Mouse (Mus musculus) spleen, embryonic (tissue): ENCODE results near the gene Pdzd2.

Source experiments
- CTCF ChIA-PET: fragments of 350-600 bp; sonication (Branson Sonifier 250); formaldehyde crosslinking; loops from one replicate; lab custom pipeline; 2022; lab: Charles Lee

Gene Pdzd2

DNA sequence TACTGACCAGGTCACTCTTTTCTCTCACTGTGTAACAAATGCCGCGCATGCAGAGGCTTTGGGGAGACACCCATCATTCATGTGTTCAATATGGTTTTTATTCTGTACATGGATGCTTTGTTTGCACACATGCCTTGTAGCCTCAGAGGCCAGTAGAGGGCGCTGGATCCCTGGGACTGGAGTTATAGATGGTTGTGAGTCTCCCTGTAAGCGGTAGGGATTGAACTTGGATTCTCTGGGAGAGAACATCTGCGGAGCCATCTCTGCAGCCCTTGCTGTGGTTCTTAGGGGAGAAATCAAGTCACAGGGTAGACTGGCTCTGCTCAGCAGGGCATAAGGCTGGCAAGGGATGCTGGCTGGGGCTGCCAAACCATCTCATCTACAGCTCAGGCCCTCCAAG is 161.4 kb downstream of the Pdzd2 start:
- CTCF ChIA-PET, result no interaction called here

- CTCF ChIA-PET, result interaction anchor here (0.7 kb wide), 1 partner anchor 217 kb away, joined by 9 read pairs; no protein-coding TSS in a partner anchor
These were observed 162.0 kb downstream of the Pdzd2 start for GRCm38 (mm10) chr15:12577715-12578114.

GRCm38 (mm10) chr15:12577054-12577696 is 162.5 kb downstream of the Pdzd2 start:
- CTCF ChIA-PET, result interaction anchor here (0.6 to 0.7 kb wide), 2 partner anchors 40 to 217 kb away, joined by 5 to 9 read pairs; no protein-coding TSS in a partner anchor

DNA sequence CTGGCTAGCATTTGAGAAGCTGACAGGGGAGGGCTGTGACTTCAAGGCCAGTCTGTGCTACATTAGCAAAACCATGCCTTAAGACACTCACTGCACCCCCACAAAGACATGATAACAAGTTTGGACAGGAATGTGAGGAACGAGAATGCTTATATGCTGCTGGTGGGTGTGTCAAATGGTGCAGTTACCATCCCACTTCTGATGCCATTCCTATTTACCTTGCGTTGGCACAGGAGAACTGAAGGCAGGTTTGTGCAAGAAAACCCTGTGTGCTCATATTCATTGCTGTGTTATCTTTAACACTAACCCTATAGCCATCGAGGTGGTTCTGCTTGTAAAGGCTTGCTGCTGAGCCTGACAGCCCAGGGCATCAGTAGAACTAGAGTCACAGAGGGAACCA is 166.1 kb downstream of the Pdzd2 start:
- CTCF ChIA-PET, result no interaction called here

GRCm38 (mm10) chr15:12571168-12571567 is 168.6 kb downstream of the Pdzd2 start:
- CTCF ChIA-PET, result no interaction called here

GRCm38 (mm10) chr15:12566637-12567440 is 172.9 kb downstream of the Pdzd2 start:
- CTCF ChIA-PET, result interaction anchor here (0.6 kb wide), 1 partner anchor 24 kb away, joined by 6 read pairs; no protein-coding TSS in a partner anchor

- CTCF ChIA-PET, result no interaction called here
These were observed 174.4 kb downstream of the Pdzd2 start for GRCm38 (mm10) chr15:12565281-12565680.

DNA sequence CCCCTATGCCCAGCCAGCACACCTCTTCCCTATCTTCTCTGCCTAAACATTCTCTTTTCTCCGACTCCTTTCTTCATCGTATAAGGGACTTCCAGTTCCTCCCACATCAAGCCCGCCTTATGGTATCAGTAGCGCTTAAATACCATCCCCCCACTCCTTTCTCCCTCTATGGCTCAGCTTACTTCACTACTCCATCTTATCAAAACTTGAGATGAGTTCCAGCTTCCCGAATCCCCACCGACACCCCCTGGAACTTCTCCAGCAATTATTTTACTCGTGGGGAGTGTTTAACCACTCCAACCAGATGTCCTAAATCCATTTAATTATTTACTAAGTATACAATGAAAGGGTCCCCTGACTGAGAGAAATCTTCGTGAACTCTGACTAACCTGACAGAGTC is 179.2 kb downstream of the Pdzd2 start:
- CTCF ChIA-PET, result no interaction called here

DNA sequence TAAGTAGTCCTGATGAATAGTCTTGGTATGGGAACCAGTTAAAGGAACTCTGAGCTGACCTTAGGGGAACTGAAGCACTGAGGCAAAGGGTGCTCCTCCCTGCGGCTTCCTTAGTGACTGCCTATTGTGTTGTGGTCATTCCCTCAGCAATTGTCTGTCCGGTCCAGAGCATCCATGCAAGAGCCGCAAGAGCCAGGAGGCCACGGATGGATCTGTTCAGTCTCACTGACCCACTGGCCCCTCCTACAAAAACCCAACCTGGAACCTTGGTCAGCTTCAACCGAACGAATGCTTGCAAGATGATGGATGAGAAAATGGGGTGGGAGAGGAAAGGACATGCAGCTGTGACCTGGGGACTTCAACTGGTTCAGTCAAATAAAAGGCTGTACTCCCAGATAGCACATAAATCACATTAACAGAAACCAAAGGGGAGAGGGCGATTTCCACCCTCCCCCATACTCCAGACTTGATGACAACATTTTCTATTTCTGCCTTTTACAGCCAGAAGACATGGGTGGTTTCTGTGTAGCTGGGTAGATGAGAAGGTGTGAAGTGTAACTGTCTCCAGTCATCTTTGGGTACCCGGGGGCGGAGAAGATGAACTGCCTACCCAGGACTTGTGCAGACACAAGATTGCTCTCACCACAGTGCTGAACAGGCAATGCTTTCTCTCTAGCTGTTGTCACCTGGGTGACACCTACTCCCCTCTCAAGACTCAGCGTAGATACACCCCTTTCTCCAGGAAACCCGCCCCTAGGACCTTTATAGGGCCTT is 181.9 kb downstream of the Pdzd2 start:
- CTCF ChIA-PET, result no interaction called here

- CTCF ChIA-PET, result interaction anchor here (0.6 kb wide), 1 partner anchor 326 kb away, joined by 3 read pairs; no protein-coding TSS in a partner anchor
These were observed 186.5 kb downstream of the Pdzd2 start for GRCm38 (mm10) chr15:12553211-12553610.

- CTCF ChIA-PET, result no interaction called here
These were observed 188.8 kb downstream of the Pdzd2 start for GRCm38 (mm10) chr15:12550919-12551318.

- CTCF ChIA-PET, result no interaction called here
These were observed 189.3 kb downstream of the Pdzd2 start for GRCm38 (mm10) chr15:12550376-12550775.

DNA sequence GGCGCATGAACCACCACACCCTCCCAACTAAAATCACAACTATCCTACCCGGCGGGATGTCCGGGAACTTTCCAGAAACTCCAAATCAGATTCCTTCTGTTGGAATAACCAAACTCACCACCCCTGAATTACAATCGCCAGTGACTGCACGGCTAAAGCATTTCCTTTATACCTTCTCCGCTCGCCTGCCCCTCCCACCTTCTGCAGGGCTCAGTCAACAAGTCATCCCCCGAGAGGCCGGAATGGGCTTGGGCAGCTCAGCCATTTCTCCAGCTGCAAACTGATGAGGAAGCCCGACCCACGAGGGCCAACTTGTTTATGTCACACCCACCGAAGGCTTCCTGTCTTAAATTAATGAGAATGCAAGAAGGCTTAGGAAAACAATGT is 189.8 kb downstream of the Pdzd2 start:
- CTCF ChIA-PET, result no interaction called here

DNA sequence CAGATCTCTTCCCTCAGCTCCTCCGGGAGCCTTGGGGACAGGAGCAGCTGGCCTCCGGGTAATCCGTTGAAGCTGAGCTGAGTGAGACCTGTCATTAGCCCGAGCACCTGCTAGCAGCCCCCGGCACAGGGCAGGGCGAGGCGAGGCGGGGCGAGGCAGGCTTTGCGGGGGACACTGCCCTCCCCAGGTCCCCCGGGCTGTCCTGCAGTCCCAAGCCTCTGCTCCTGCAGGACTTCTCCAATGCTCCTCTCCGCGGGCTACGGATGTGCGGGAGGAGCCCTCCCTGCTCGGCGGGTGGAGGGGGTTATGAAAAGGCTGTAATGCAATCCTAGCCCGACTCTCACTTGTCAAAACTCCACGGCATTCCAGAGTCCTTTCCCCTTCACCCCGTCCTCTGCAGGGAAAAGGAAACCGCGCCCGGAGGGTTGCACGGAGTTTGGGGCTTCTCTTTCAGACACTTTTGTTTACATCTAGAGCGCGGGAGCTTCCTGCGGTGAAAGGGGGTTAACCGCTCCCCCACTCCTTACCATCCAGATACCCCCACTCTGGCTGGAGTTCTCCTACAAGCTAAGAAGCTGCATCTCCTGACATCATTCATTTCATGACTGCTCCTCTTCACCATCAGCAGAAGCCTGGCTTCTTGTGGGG is 190.3 kb downstream of the Pdzd2 start:
- CTCF ChIA-PET, result no interaction called here

- CTCF ChIA-PET, result interaction anchor here (1.1 kb wide), 1 partner anchor 12 kb away, joined by 3 read pairs; no protein-coding TSS in a partner anchor
These were observed 191.0 kb downstream of the Pdzd2 start for GRCm38 (mm10) chr15:12548696-12549095.

- CTCF ChIA-PET, result interaction anchor here (1.1 kb wide), 1 partner anchor 11 kb away, joined by 3 read pairs; no protein-coding TSS in a partner anchor
These were observed 191.9 kb downstream of the Pdzd2 start for GRCm38 (mm10) chr15:12547640-12548405.

DNA sequence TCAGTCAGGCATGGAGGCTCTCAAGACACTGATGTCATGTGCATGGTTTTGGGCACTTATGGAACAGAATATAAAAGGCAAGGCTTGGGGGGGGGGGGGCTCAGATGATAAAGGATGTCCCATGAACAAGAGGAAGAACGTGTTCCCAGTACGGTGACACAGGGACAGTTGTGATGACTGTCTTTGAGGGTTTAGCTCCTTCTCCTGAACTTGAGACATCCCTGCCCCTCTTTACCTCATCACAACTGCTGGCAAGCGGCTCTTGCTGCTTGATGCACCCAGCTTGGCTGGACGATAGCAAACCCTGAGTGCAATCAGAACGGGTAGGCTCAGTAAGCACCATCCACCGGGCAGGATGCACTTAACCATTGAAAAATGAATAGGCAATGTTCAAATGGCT is 192.9 kb downstream of the Pdzd2 start:
- CTCF ChIA-PET, result no interaction called here

- CTCF ChIA-PET, result no interaction called here
These were observed 194.1 kb downstream of the Pdzd2 start for GRCm38 (mm10) chr15:12545671-12546070.

DNA sequence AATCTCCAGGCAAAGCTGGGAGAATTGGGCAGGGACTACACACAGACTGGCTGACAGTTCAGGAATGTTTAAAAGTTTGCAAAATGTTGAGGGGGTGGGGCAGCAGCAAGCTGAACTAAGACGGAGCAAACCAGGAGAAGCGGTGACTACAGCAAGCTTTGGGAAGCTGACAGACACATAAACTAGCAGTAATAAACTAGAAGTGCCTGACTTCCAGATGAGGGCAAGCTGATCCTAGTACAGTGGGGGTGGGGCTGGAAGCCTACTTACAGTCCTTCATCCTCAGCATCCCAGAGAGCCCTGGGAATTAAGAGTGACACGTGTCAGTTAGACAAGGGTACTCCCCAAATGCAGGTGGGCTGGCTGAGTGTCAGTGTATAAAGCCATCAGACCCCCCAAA is 194.5 kb downstream of the Pdzd2 start:
- CTCF ChIA-PET, result no interaction called here

- CTCF ChIA-PET, result interaction anchor here (0.7 to 0.8 kb wide), 2 partner anchors 427 to 1666 kb away, joined by 3 to 5 read pairs; no protein-coding TSS in a partner anchor
These were observed 195.9 kb downstream of the Pdzd2 start for GRCm38 (mm10) chr15:12543686-12544325.
